Mouse (Mus musculus): Measurements from ENCODE around the gene Pot1b.

DNA sequence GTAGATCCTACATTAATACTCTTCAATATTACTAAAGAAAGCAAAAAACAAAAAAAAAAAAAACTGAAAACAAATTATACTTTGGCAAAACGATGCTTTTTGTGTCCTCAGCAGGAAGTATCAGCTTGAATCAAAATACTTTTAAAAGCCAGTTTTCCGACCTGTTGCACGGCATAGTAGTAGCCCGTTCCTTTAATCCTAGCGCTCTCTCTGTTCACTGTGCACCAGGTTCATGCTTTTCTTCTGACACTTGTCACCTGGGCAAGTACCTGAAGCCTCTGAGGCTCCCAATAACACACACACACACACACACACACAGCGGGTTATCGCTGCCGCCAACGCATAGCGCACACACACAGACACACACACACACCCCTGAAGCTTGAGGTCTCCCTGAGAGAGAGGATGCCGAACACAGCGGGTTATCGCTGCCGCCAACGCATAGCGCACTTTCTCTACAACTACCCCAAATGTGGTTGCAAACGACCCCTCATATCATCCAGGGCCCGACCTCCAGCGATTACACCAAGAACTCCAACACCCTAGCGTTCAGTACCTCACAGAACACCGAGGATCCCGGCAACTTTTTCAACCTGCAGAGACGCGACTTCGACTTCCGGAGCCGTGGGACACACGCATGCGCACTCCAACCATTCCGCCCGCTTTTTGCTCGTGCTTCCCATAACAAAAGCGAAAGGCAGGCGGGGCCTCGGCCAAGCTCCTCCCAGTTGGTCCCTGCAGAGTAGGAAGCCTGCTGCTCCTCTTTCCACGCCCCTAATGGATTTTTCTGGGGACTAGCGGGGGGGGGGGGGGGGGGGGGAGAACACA, at the start of gene Pot1b:
- TF ChIP-seq POLR2A (IDR thresholded peaks at IDR 0.05; ENCODE audit: borderline replicate concordance, low read depth, low read length) (no peak), CTCF (IDR thresholded peaks at IDR 0.05; ENCODE audit: low read depth, low read length) (no peak)
